Mouse (Mus musculus) heart, postnatal 0 days (tissue): Measurements from ENCODE around the gene Zbtb1. TPM values are rescaled to one million over a fixed set of nuclear protein-coding genes. Genes with fewer than 3 reads are reported as not detected.

Source experiments
- ATAC-seq: fragments of 200-750 bp; cut with Nextera tagmentation; 2 replicates; pipeline ENCODE4 v1.8.0; 2017; ENCODE audit warnings: low read depth, moderate number of reproducible peaks, moderate library complexity; ENCODE audit not compliant: insufficient read depth
- DNase-seq: peaks from one replicate; pipeline ENCODE4 v3.0.0-alpha.2; 2016; ENCODE audit warnings: low spot score
- H3K27ac ChIP-seq: fragments of 300-500 bp; sonication (generic); 2 replicates; pipeline ENCODE4 v1.5.1; 2014; ENCODE audit warnings: low read depth, mild to moderate bottlenecking
- H3K27me3 ChIP-seq: fragments of 300-500 bp; sonication (generic); 2 replicates; pipeline ENCODE4 v1.6.1; 2014; ENCODE audit warnings: low read length, mixed read lengths; ENCODE audit not compliant: control insufficient read depth, insufficient read depth
- H3K36me3 ChIP-seq: fragments of 300-500 bp; sonication (generic); replicated peaks from 2 replicates; pipeline ENCODE4 v1.6.1; 2014; ENCODE audit warnings: low read length, mixed read lengths; ENCODE audit not compliant: control insufficient read depth, insufficient read depth
- H3K4me1 ChIP-seq: fragments of 300-500 bp; sonication (generic); 2 replicates; pipeline ENCODE4 v1.6.1; 2014; ENCODE audit warnings: antibody characterized with exemption; ENCODE audit not compliant: control insufficient read depth, insufficient read depth
- H3K4me2 ChIP-seq: fragments of 300-500 bp; sonication (generic); 2 replicates; pipeline ENCODE4 v1.6.1; 2014; ENCODE audit warnings: low read depth, mild to moderate bottlenecking, low read length, moderate library complexity
- H3K4me3 ChIP-seq: fragments of 300-500 bp; sonication (generic); 2 replicates; pipeline ENCODE4 v1.5.1; 2014; ENCODE audit warnings: low read depth, low read length
- H3K9ac ChIP-seq: fragments of 300-500 bp; sonication (generic); replicated peaks from 2 replicates; pipeline ENCODE4 v1.6.1; 2014; ENCODE audit warnings: low read depth, low read length, mixed read lengths
- H3K9me3 ChIP-seq: fragments of 300-500 bp; sonication (generic); replicated peaks from 2 replicates; pipeline ENCODE4 v1.6.1; 2016; ENCODE audit warnings: low read length; ENCODE audit not compliant: control insufficient read depth
- CTCF ChIP-seq: IDR thresholded peaks from 2 replicates; pipeline ENCODE4 v1.5.1; 2016; ENCODE audit warnings: antibody characterized with exemption, control low read depth, low read depth
- EP300 ChIP-seq: IDR thresholded peaks from 2 replicates; pipeline ENCODE4 v1.6.1; 2016; ENCODE audit warnings: antibody characterized with exemption, low read depth
- WGBS: fragments of 180-500 bp; shearing (Covaris S2); extraction: QIAGEN DNeasy Blood & Tissue Kit; methylation state at CpG from one replicate; pipeline ENCODE4 v1.1.7; 2014; 5-methylcytosine and 5-hydroxymethylcytosine counted together
- polyA plus RNA-seq: library from polyadenylated mRNA; unstranded; fragments of >200 nt; fragmentation: Nextera tagmentation; extraction: Ambion mirVana; gene quantifications from 2 replicates; pipeline ENCODE4 v1.2.1, GENCODE M21; 2015
- total RNA-seq: library from RNA; depleted of rRNA; stranded (reverse); fragments of >200 nt; gene quantifications from 2 replicates; pipeline ENCODE4 v1.2.3, GENCODE M21; 2014; ENCODE audit warnings: low replicate concordance

Zbtb1 gene
- total and polyA plus RNA-seq, 2 experiments from 2014 or later: 4.6 to 5.0 TPM

GRCm38 (mm10) chr12:76407184-76407583, 37.1 kb downstream of the Zbtb1 start:
- ATAC-seq (no peak), DNase-seq (no peak)
- H3K27ac ChIP-seq: no peak overlapping the region
- TF ChIP-seq CTCF (no peak), EP300 (no peak)
- H3K9me3 ChIP-seq: no peaks in the 10 kb centered on the region
- H3K27me3 ChIP-seq: peaks cover 17% of the 10 kb centered on the region; the same call in 1 of the 2 replicates
- no peak overlapping the region for H3K4me2 ChIP-seq
- H3K4me1 ChIP-seq: peaks cover 16% of the 10 kb centered on the region
- 78% methylated on average over 1 of the region's 1 CpGs for WGBS
- no peaks in the 10 kb centered on the region for H3K36me3 ChIP-seq
- H3K9ac ChIP-seq: no peak overlapping the region
- no peak overlapping the region for H3K4me3 ChIP-seq

GRCm38 (mm10) chr12:76409166-76409565, 39.1 kb downstream of the Zbtb1 start:
- Histone ChIP-seq H3K27me3 (peaks cover 17% of the 10 kb centered on the region; the same call in 1 of the 2 replicates), H3K4me3 (no peak overlapping the region), H3K9me3 (no peaks in the 10 kb centered on the region), H3K36me3 (no peaks in the 10 kb centered on the region), H3K27ac (no peak overlapping the region), H3K9ac (no peak overlapping the region), H3K4me1 (peaks cover 16% of the 10 kb centered on the region), H3K4me2 (no peak overlapping the region)
- DNase-seq (no peak), ATAC-seq (no peak)
- WGBS: 61% methylated on average over 4 of the region's 4 CpGs
- no peak for TF ChIP-seq CTCF
- TF ChIP-seq EP300: no peak

DNA sequence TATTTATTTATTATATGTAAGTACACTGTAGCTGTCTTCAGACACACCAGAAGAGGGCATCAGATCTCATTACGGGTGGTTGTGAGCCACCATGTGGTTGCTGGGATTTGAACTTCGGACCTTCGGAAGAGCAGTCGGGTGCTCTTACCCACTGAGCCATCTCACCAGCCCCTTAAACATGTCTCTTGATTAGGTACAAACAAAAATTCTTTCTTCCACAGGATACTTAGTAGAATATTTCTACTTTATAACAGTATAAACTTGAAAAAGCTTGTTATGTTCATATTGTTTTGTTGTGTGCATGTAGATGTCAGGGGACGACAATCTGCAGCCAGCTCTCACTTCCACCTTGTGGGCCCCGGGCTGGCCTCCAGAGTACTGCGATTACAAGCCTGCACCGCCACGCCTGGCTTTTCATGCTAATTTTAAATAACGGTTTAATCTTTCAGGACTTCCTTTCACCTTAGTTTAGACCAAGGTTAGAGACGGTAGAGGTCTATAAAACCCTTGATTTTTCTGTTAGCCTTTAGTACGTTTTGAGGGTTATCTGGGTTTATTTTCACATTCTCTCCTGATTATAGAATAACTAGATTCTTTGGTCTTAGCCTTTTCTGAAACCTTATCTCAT, 45.4 kb downstream of the Zbtb1 start:
- Histone ChIP-seq H3K27me3 (no peaks in the 10 kb centered on the region), H3K36me3 (no peaks in the 10 kb centered on the region), H3K4me2 (no peak overlapping the region), H3K9ac (no peak overlapping the region), H3K4me1 (0 out of 2 replicates have a peak, but pooled peaks cover 7% of the 10 kb centered on the region), H3K4me3 (no peak overlapping the region), H3K9me3 (no peaks in the 10 kb centered on the region), H3K27ac (no peak overlapping the region)
- WGBS: 60% methylated on average over 11 of the region's 12 CpGs
- TF ChIP-seq EP300: no peak
- TF ChIP-seq CTCF: no peak
- no peak for DNase-seq
- ATAC-seq: no peak

DNA sequence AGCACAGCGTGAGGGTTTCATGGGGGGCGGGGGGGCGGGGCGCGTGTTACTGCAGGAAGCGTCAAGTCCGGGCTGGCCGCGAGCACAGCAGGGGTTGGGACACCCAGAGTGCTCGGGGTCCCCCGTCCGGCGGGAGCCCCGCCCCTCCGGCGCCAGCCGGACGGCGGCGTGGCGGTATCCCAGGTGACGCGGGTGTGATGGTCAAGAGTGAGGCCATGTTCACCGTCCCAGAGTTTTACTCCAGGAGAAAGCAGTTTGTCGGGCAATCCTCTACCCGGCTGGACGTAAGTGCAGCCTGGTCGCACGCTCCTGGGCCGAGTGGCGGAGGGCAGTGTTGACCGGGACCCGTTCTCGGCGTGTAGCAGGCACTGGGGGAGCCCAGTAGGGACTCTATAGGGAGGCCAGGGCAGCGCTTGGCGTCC, 47.4 kb downstream of the Zbtb1 start, which contains the start of gene Ppp1r36:
TSS of gene Ppp1r36 (plus strand) at position 106 of the 422 bp plus-strand sequence.
- no peaks in the 10 kb centered on the region for H3K36me3 ChIP-seq
- H3K4me1 ChIP-seq: 0 out of 2 replicates have a peak, but pooled peaks cover 7% of the 10 kb centered on the region
- no peaks in the 10 kb centered on the region for H3K27me3 ChIP-seq
- TF ChIP-seq EP300 (no peak), CTCF (no peak)
- no peak for DNase-seq
- H3K9ac ChIP-seq: 0 out of 2 replicates have a peak within 1 kb of the TSS, but pooled peaks have one; percentile 1
- H3K27ac ChIP-seq: no peak within 1 kb of the TSS
- peak; percentile 66 for ATAC-seq
- no peaks in the 10 kb centered on the region for H3K9me3 ChIP-seq
- WGBS: 2% methylated on average over 37 of the region's 37 CpGs
- peak within 1 kb of the TSS; percentile 59 for H3K4me2 ChIP-seq
- H3K4me3 ChIP-seq: peak within 1 kb of the TSS; percentile 37

- no peak overlapping the region for H3K27ac ChIP-seq
- WGBS: 94% methylated on average over 5 of the region's 5 CpGs
- H3K36me3 ChIP-seq: no peaks in the 10 kb centered on the region
- H3K4me2 ChIP-seq: no peak overlapping the region
- H3K4me3 ChIP-seq: no peak overlapping the region
- ATAC-seq (no peak), DNase-seq (no peak)
- no peak overlapping the region for H3K9ac ChIP-seq
- H3K9me3 ChIP-seq: no peaks in the 10 kb centered on the region
- H3K27me3 ChIP-seq: no peaks in the 10 kb centered on the region
- no peak for TF ChIP-seq CTCF
- no peak for TF ChIP-seq EP300
- H3K4me1 ChIP-seq: 0 out of 2 replicates have a peak, but pooled peaks cover 7% of the 10 kb centered on the region
Measured at GRCm38 (mm10) chr12:76418346-76418745, 48.3 kb downstream of the Zbtb1 start.

DNA sequence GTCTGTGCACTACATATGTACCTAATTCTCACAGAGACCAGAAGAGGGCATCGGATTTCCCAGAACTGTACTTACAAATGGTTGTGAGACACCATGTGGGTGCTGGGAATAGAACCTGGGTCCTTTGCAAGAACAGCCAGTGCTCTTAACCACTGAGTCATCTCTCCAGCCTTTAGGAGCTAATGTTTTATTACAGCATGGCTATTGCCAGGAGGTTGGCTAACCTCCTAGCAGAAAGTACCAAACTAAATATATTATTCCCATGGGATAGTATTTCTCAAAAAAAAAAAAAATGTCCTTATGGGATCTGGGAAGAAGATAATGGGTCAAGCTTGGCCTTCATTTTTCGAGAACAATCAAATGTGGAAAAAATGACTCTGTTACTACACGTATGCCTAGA, 55.2 kb downstream of the Zbtb1 start:
- H3K27ac ChIP-seq: no peak overlapping the region

More for the DNA sequence above, 55.2 kb downstream of the Zbtb1 start:
- Histone ChIP-seq H3K4me2 (no peak overlapping the region), H3K27me3 (no peaks in the 10 kb centered on the region), H3K4me1 (no peaks in the 10 kb centered on the region), H3K9me3 (no peaks in the 10 kb centered on the region), H3K36me3 (no peaks in the 10 kb centered on the region), H3K9ac (no peak overlapping the region), H3K4me3 (no peak overlapping the region)
- 84% methylated on average over 3 of the region's 3 CpGs for WGBS
- TF ChIP-seq EP300 (no peak), CTCF (no peak)
- no peak for DNase-seq
- no peak for ATAC-seq
